Mouse (Mus musculus) forebrain, embryonic 13.5 days (tissue): Measurements from ENCODE around the gene Dvl1. TPM values are rescaled to one million over a fixed set of nuclear protein-coding genes. Genes with fewer than 3 reads are reported as not detected.

Source experiments
- ATAC-seq: fragments of 200-750 bp; cut with Nextera tagmentation; 2 replicates; pipeline ENCODE4 v1.8.0; 2017
- H3K27ac ChIP-seq: fragments of 300-500 bp; sonication (generic); 2 replicates; pipeline ENCODE4 v1.5.1; 2015; ENCODE audit warnings: inconsistent platforms, mild to moderate bottlenecking, moderate library complexity
- H3K27me3 ChIP-seq: fragments of 300-500 bp; sonication (generic); 2 replicates; pipeline ENCODE4 v1.6.1; 2015; ENCODE audit warnings: mild to moderate bottlenecking, inconsistent platforms
- H3K36me3 ChIP-seq: fragments of 300-500 bp; sonication (generic); 2 replicates; pipeline ENCODE4 v1.6.1; 2015; ENCODE audit warnings: mild to moderate bottlenecking, inconsistent platforms; ENCODE audit not compliant: poor library complexity, severe bottlenecking
- H3K4me1 ChIP-seq: fragments of 300-500 bp; sonication (generic); 2 replicates; pipeline ENCODE4 v1.6.1; 2015; ENCODE audit warnings: inconsistent platforms
- H3K4me2 ChIP-seq: fragments of 300-500 bp; sonication (generic); 2 replicates; pipeline ENCODE4 v1.6.1; 2015; ENCODE audit warnings: inconsistent platforms, mild to moderate bottlenecking, moderate library complexity
- H3K4me3 ChIP-seq: fragments of 300-500 bp; sonication (generic); 2 replicates; pipeline ENCODE4 v1.5.1; 2015; ENCODE audit warnings: mild to moderate bottlenecking, inconsistent platforms
- H3K9ac ChIP-seq: fragments of 300-500 bp; sonication (generic); 2 replicates; pipeline ENCODE4 v1.6.1; 2015; ENCODE audit warnings: mild to moderate bottlenecking, inconsistent platforms
- H3K9me3 ChIP-seq: fragments of 300-500 bp; sonication (generic); replicated peaks from 2 replicates; pipeline ENCODE4 v1.6.1; 2016; ENCODE audit warnings: inconsistent platforms
- WGBS: fragments of 180-500 bp; shearing (Covaris S2); methylation state at CpG from one replicate; pipeline ENCODE4 v1.1.7; 2015; 5-methylcytosine and 5-hydroxymethylcytosine counted together
- polyA plus RNA-seq: library from polyadenylated mRNA; unstranded; fragments of >200 nt; fragmentation: Nextera tagmentation; extraction: Ambion mirVana; gene quantifications from 2 replicates; pipeline ENCODE4 v1.2.1, GENCODE M21; 2015

Dvl1 gene
- polyA plus RNA-seq, 1 experiment from 2014 or later = 7.2 TPM

DNA sequence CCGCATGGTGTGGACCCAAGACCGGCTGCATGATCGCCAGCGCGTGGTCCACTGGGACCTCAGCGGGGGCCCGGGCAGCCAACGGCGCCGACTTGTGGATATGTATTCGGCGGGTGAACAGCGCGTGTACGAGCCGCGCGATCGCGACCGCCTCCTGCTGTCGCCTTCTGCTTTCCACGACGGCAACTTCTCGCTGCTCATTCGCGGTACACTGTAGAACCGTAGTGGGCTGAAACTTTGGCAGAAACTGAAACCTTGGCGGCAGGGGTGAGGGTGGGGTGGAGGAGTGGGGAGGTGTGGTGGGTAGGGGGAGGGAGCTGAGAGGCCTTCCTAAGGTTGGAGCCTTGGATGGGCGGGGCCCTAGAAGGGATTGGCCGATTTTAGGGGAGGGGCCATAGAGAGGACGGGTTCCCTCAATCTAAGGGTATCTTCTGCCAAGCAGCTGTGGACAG, 6.2 kb upstream of the Dvl1 start:
- Histone ChIP-seq H3K4me3 (peak overlapping the region; percentile 36), H3K9me3 (no peaks in the 10 kb centered on the region), H3K4me2 (peak overlapping the region; percentile 62), H3K27me3 (peaks cover 15% of the 10 kb centered on the region), H3K27ac (no peak overlapping the region), H3K9ac (peak overlapping the region; percentile 54), H3K36me3 (no peaks in the 10 kb centered on the region), H3K4me1 (peaks cover 25% of the 10 kb centered on the region)
- ATAC-seq = peak; percentile 58
- under 1% methylated on average over 32 of the region's 32 CpGs for WGBS

- no peak overlapping the region for H3K9ac ChIP-seq
- H3K4me2 ChIP-seq = peak overlapping the region; percentile 62
- peaks cover 30% of the 10 kb centered on the region for H3K4me1 ChIP-seq
- no peak overlapping the region for H3K27ac ChIP-seq
- peak overlapping the region; percentile 36; the same call in 1 of the 2 replicates for H3K4me3 ChIP-seq
- peaks cover 15% of the 10 kb centered on the region for H3K27me3 ChIP-seq
- no peaks in the 10 kb centered on the region for H3K9me3 ChIP-seq
- no peak for ATAC-seq
- no peaks in the 10 kb centered on the region for H3K36me3 ChIP-seq
- WGBS = 39% methylated on average over 38 of the region's 38 CpGs
Observed at GRCm38 (mm10) chr4:155841651-155842270, 5.4 kb upstream of the Dvl1 start.

GRCm38 (mm10) chr4:155843231-155843630, 4.0 kb upstream of the Dvl1 start:
- Histone ChIP-seq H3K4me3 (no peak overlapping the region), H3K27ac (no peak overlapping the region), H3K36me3 (no peaks in the 10 kb centered on the region), H3K27me3 (peaks cover 15% of the 10 kb centered on the region), H3K4me1 (peaks cover 37% of the 10 kb centered on the region), H3K9ac (no peak overlapping the region), H3K9me3 (no peaks in the 10 kb centered on the region), H3K4me2 (no peak overlapping the region)
- WGBS = 93% methylated on average over 5 of the region's 5 CpGs
- no peak for ATAC-seq

GRCm38 (mm10) chr4:155847591-155848352, 570 bp downstream of the Dvl1 start:
- 1% methylated on average over 68 of the region's 69 CpGs for WGBS
- H3K9ac ChIP-seq = peak overlapping the region; percentile 94
- H3K4me3 ChIP-seq = peak overlapping the region; percentile 93
- H3K27me3 ChIP-seq = no peaks in the 10 kb centered on the region
- H3K4me1 ChIP-seq = peaks cover 46% of the 10 kb centered on the region
- no peaks in the 10 kb centered on the region for H3K36me3 ChIP-seq
- peak overlapping the region; percentile 40 for H3K27ac ChIP-seq
- H3K4me2 ChIP-seq = peak overlapping the region; percentile 96
- H3K9me3 ChIP-seq = no peaks in the 10 kb centered on the region
- peak; percentile 16 for ATAC-seq

DNA sequence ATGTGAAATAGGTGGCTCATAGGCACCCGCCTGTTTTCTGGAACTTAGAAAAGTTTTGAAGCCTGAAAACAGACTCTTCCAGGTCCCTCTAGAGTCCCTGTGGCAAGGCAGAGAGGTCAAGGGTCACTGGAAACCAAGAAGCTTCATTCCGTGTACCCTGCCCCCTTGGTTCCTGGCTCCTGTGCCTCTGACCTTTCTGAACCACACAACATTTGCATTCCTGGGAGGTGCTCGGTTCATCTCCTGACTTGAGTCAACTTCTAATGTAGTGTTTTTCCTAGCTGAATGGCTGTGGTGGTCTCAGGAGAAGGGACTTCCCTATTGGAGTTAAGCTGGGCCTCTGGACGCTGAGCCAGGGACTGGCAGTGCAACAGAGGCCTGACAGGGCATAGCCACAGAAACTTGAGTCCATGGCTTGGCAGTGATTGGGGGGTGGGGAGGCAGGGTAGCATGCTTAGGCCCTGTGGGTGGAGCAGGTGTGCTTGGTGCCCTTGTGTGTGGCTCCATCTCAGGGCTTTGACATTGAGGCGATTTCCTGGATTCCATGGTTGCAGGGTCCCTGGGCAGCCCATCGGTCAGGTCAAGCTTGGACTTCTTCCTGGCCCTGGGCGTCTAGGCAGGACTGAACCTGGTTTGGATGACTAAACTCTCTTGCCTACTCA, 1.4 kb downstream of the Dvl1 start:
- H3K4me2 ChIP-seq = peak overlapping the region; percentile 96
- no peak for ATAC-seq
- peaks cover 46% of the 10 kb centered on the region for H3K4me1 ChIP-seq
- no peak overlapping the region for H3K27ac ChIP-seq
- H3K36me3 ChIP-seq = peaks cover 5% of the 10 kb centered on the region; the same call in 1 of the 2 replicates
- peak overlapping the region; percentile 94 for H3K9ac ChIP-seq
- no peaks in the 10 kb centered on the region for H3K27me3 ChIP-seq
- 65% methylated on average over 7 of the region's 7 CpGs for WGBS
- peak overlapping the region; percentile 93 for H3K4me3 ChIP-seq
- no peaks in the 10 kb centered on the region for H3K9me3 ChIP-seq

DNA sequence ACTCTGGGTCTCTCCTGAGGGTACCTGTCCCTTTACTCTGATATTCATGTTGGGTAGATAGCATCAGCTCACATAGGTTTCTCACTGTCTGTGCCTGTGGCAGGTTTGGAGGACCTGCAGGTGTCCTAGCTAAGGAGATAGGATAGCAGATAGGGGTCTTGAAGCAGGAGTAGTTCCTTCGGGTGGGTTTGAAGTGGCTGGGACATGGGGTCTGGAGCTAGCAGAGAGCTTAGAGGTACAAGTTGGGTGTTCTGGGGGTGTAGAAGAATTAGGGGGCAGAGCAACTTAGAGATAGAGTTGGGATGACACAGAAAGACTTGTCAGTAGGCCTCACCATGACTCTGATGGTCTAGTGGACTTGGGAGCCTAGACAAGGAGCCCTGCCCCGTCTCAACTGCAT, 2.2 kb downstream of the Dvl1 start:
- Histone ChIP-seq H3K4me1 (peaks cover 46% of the 10 kb centered on the region), H3K4me2 (peak overlapping the region; percentile 96), H3K4me3 (0 out of 2 replicates have a peak overlapping the region, but pooled peaks have one; percentile 93)

DNA sequence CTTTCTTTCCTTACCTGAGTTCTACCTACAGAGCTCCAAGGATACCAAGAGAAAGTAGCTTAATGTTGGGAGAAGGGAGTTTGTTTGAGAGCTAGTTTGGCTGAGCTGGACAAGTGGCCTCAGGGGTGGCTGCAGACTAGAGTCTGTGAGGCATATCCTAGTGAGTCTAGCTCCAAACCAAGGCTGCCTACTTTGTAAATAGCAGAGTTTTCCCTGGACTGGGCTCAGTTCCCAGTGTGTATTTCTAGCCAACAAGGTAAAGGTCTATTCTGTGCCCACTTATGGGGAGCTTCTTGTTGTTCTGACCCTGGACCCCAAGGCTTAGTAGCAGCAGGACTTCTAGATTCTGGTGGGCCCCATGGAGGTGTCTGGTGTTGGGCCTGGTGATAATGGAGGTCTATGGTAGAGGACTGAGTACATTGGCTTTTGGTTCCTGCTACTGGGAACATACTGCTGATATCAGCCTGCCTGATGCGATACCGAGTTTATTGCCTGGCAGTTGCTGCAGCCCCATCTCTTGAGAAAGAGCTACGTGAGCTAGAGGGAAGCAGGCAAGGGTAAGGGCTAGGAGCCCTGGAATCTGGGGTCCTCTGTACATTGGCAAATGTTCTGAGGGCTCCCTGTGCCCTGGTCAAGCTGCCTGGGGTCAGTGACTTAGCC, 2.7 kb downstream of the Dvl1 start:
- H3K27me3 ChIP-seq = no peaks in the 10 kb centered on the region
- H3K9me3 ChIP-seq = no peaks in the 10 kb centered on the region
- H3K27ac ChIP-seq = no peak overlapping the region
- H3K36me3 ChIP-seq = peaks cover 19% of the 10 kb centered on the region
- ATAC-seq = no peak
- peak overlapping the region; percentile 96; the same call in 1 of the 2 replicates for H3K4me2 ChIP-seq
- peak overlapping the region; percentile 94; the same call in 1 of the 2 replicates for H3K9ac ChIP-seq
- peaks cover 46% of the 10 kb centered on the region for H3K4me1 ChIP-seq
- no peak overlapping the region for H3K4me3 ChIP-seq
- WGBS = 86% methylated on average over 3 of the region's 3 CpGs

More for the DNA sequence above, 2.2 kb downstream of the Dvl1 start:
- Histone ChIP-seq H3K27me3 (no peaks in the 10 kb centered on the region), H3K36me3 (peaks cover 14% of the 10 kb centered on the region), H3K9me3 (no peaks in the 10 kb centered on the region), H3K9ac (peak overlapping the region; percentile 94), H3K27ac (no peak overlapping the region)
- 88% methylated on average over 2 of the region's 2 CpGs for WGBS
- ATAC-seq = no peak

GRCm38 (mm10) chr4:155851368-155851767, 4.2 kb downstream of the Dvl1 start:
- Histone ChIP-seq H3K36me3 (peaks cover 33% of the 10 kb centered on the region), H3K4me3 (no peak overlapping the region), H3K9me3 (no peaks in the 10 kb centered on the region), H3K27me3 (no peaks in the 10 kb centered on the region), H3K4me1 (peaks cover 45% of the 10 kb centered on the region), H3K4me2 (no peak overlapping the region), H3K9ac (no peak overlapping the region), H3K27ac (no peak overlapping the region)
- no peak for ATAC-seq
- WGBS = 90% methylated on average over 3 of the region's 3 CpGs

GRCm38 (mm10) chr4:155851951-155852411, 4.8 kb downstream of the Dvl1 start:
- WGBS = 66% methylated on average over 2 of the region's 2 CpGs
- Histone ChIP-seq H3K36me3 (peaks cover 39% of the 10 kb centered on the region), H3K9ac (no peak overlapping the region), H3K27me3 (no peaks in the 10 kb centered on the region), H3K4me2 (no peak overlapping the region), H3K4me3 (no peak overlapping the region), H3K4me1 (peaks cover 39% of the 10 kb centered on the region), H3K9me3 (no peaks in the 10 kb centered on the region), H3K27ac (no peak overlapping the region)
- no peak for ATAC-seq

GRCm38 (mm10) chr4:155853421-155853820, 6.2 kb downstream of the Dvl1 start:
- peaks cover 54% of the 10 kb centered on the region for H3K36me3 ChIP-seq

GRCm38 (mm10) chr4:155854991-155855390, 7.8 kb downstream of the Dvl1 start:
- no peaks in the 10 kb centered on the region for H3K9me3 ChIP-seq
- no peak overlapping the region for H3K4me2 ChIP-seq
- no peak for ATAC-seq
- peaks cover 70% of the 10 kb centered on the region for H3K36me3 ChIP-seq
- no peaks in the 10 kb centered on the region for H3K27me3 ChIP-seq
- no peak overlapping the region for H3K4me3 ChIP-seq
- H3K9ac ChIP-seq = no peak overlapping the region
- no peak overlapping the region for H3K27ac ChIP-seq
- 94% methylated on average over 12 of the region's 12 CpGs for WGBS
- peaks cover 16% of the 10 kb centered on the region for H3K4me1 ChIP-seq

More at GRCm38 (mm10) chr4:155853421-155853820, 6.2 kb downstream of the Dvl1 start:
- H3K9me3 ChIP-seq = no peaks in the 10 kb centered on the region
- H3K4me3 ChIP-seq = no peak overlapping the region
- no peak for ATAC-seq
- WGBS = 92% methylated on average over 9 of the region's 9 CpGs
- H3K4me2 ChIP-seq = no peak overlapping the region
- H3K9ac ChIP-seq = no peak overlapping the region
- H3K27me3 ChIP-seq = no peaks in the 10 kb centered on the region
- H3K4me1 ChIP-seq = peaks cover 32% of the 10 kb centered on the region
- no peak overlapping the region for H3K27ac ChIP-seq
